Mouse (Mus musculus) layer of hippocampus, adult 2 months (tissue): ENCODE measurements around the gene Foxl1. TPM values are rescaled to one million over a fixed set of nuclear protein-coding genes. Genes with fewer than 3 reads are reported as not detected.
A peak's percentile ranks its signal among the peaks of the same experiment; 100 is the strongest.

Experiments
- DNase-seq, 2 experiments: peaks; one replicate each; pipeline ENCODE4 v3.0.0; 2022; ENCODE audit warnings: low spot score in 2 of 2
- H3K27ac ChIP-seq: fragments of 200-600 bp; 2 replicates; pipeline ENCODE4 v1.8.1; 2022
- H3K4me3 ChIP-seq: fragments of 200-600 bp; 2 replicates; pipeline ENCODE4 v1.8.1; 2022; ENCODE audit warnings: mild to moderate bottlenecking
- CTCF ChIP-seq: fragments of 200-600 bp; conservative IDR thresholded peaks from 2 replicates; pipeline ENCODE4 v1.8.1; 2022; ENCODE audit warnings: antibody characterized with exemption, mild to moderate bottlenecking, moderate library complexity
- total RNA-seq, 2 experiments: library from RNA; stranded (reverse); gene quantifications; 2 replicates each; pipeline ENCODE4 v1.2.3; 2021

The Foxl1 gene
- total RNA-seq, 2 experiments from 2014 or later = 0.13 TPM; not detected in 1

GRCm38 (mm10) chr8:121121704-121122103 is 6.0 kb upstream of the Foxl1 start:
- Histone ChIP-seq H3K4me3 (no peak overlapping the region), H3K27ac (no peak overlapping the region)
- no peak for TF ChIP-seq CTCF
- DNase-seq = no peak

DNA sequence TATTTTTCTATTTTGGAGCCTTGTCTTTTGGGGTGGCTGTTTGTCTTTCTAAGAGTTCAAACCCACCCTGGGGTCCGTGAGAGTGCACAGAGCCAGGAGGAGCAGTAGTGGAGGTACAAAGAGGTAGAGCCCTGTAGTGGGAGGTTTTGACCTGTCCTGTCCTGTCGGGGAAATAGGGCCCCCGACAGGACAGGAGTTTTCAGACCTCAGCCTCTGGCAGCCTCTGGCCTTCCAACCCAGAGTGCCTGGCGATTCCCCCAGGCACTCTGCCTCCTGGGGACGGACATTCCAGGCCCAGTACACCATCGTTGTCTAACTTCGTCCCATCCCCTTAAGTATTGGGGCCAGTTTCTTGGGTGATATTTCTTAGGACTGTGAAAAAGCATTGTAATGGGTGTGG is 5.4 kb upstream of the Foxl1 start:
- Histone ChIP-seq H3K4me3 (no peak overlapping the region), H3K27ac (no peak overlapping the region)
- no peak for DNase-seq
- TF ChIP-seq CTCF = no peak

DNA sequence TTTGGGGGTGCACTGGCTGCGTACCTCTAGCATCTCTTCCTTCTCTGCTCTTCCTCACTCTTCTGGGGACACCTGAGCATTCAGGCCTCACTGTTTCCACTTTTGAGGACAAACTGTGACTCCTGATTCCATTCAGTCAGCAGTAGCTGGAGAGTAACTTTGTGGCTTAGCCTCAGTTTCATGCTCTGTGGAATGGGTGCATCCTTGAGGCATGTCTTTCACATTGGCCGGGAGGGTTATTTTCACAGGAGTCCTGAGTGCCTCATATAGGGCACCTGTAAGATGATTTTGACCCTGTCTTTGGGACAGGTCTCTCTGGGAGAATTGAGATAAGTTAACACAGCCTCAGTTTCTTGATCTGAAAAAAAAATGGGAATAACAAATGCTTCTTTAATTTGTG is 4.6 kb upstream of the Foxl1 start:
- TF ChIP-seq CTCF = no peak
- H3K27ac ChIP-seq = no peak overlapping the region
- DNase-seq = no peak
- no peak overlapping the region for H3K4me3 ChIP-seq

DNA sequence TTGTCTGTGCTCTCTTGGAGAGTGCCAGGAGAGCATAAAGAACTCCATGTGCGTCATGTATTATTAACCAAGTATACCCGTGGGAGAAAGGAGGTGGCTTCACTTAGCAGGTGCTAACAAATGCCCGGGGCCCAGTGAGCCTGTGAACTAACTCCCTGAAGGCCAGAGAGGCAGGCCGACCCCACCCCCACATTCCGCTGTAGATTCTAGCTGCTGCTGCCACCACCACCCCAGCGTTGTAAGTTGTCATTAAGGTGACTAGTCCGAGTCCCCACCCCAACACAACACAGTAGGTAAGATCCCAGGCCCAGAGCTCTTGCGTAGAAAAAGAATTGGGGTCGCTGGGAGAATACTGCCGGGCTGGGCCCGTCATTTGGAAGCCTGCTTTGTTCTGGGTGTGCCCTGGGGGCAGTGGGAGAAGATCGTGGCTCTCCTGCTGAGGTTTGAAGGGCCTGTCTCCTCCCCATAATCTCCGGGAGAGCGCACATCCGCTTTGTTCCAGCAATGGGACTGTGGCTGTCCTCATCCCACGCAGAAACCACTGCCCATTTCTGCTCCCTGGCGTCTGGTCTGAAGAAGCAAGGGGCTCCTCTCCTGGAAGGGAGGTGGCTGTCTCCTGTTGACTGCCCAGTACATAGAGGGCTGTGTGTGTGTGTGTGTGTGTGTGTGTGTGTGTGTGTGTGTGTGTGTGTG is 3.0 kb upstream of the Foxl1 start:
- Histone ChIP-seq H3K4me3 (no peak overlapping the region), H3K27ac (no peak overlapping the region)
- no peak for TF ChIP-seq CTCF
- no peak for DNase-seq

- Histone ChIP-seq H3K27ac (no peak overlapping the region), H3K4me3 (peak overlapping the region; percentile 7; the same call in 1 of the 2 replicates)
- peak in 1 of 2 experiments; percentile 33 for DNase-seq
- peak; percentile 69 for TF ChIP-seq CTCF
These were observed 2.3 kb upstream of the Foxl1 start for GRCm38 (mm10) chr8:121125311-121125876.

GRCm38 (mm10) chr8:121126191-121126590 is 1.5 kb upstream of the Foxl1 start:
- Histone ChIP-seq H3K27ac (no peak overlapping the region), H3K4me3 (no peak overlapping the region)
- TF ChIP-seq CTCF = no peak
- no peak for DNase-seq

DNA sequence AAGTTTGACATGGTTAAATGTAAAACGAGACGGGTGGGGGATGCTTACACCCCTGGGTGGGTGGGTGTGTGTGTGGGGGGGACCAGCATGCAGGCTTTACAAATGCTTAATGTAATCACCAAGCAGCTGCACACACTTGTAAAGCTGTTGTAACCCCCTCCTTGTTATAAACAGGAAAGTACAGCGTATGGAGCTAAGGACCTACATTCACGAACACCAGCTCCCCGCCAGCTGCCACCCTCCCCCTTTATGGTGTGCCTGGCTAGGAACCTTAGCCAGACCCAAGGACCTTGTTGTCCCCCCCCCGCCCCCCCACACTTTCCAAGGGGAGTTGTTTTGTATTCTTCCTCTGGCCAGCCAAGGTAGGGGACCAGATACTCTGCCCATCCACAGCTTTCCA is 1.0 kb upstream of the Foxl1 start:
- no peak for TF ChIP-seq CTCF
- Histone ChIP-seq H3K27ac (no peak overlapping the region), H3K4me3 (no peak overlapping the region)
- DNase-seq = no peak

- H3K4me3 ChIP-seq = no peak overlapping the region
- TF ChIP-seq CTCF = no peak
- no peak for DNase-seq
- H3K27ac ChIP-seq = no peak overlapping the region
These were observed 444 bp upstream of the Foxl1 start for GRCm38 (mm10) chr8:121127291-121127701.

DNA sequence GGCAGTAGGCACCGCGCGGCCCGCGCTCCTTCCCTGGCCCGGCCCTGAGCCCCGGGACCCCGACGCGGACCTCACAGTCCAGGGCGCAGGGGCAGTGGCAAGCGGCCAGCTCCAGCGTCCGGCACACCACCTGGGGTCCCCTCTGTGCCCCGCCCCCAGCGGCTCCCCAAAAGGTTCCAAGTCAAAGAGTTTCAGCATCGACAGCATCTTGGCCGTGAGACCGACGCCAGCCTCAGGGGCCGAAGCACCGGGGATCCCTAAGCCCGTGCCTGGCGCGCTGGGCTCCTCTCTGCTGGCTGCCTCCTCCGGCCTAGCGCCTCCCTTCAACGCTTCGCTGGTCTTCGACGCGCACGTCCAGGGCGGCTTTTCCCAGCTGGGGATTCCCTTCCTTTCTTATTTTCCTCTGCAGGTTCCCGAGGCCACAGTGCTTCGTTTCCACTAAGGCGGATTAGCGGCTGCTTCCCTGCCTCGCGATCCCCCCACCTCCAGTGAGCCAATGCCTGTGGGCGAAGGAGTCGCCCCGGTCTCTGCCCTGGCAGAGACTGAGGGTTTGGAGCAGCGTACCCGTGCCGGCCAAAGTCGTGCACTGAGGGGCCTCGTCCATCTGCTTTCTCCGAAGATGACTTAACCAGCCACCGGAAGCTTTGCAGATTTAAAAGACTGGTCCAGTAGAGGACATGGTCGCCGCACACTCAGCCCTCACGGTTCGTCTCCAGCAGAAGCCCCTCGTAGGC is 958 bp downstream of the Foxl1 start:
- Histone ChIP-seq H3K4me3 (no peak overlapping the region), H3K27ac (no peak overlapping the region)
- TF ChIP-seq CTCF = no peak
- DNase-seq = no peak

GRCm38 (mm10) chr8:121129265-121129940 is 1.7 kb downstream of the Foxl1 start:
- TF ChIP-seq CTCF = no peak
- H3K27ac ChIP-seq = no peak overlapping the region
- no peak for DNase-seq
- H3K4me3 ChIP-seq = no peak overlapping the region

- Histone ChIP-seq H3K27ac (no peak overlapping the region), H3K4me3 (no peak overlapping the region)
- DNase-seq = no peak
- TF ChIP-seq CTCF = peak; percentile 74
These were observed 2.8 kb downstream of the Foxl1 start for GRCm38 (mm10) chr8:121130522-121130921.

GRCm38 (mm10) chr8:121132961-121133513 is 5.3 kb downstream of the Foxl1 start:
- TF ChIP-seq CTCF = no peak
- no peak overlapping the region for H3K27ac ChIP-seq
- H3K4me3 ChIP-seq = no peak overlapping the region
- no peak for DNase-seq

- TF ChIP-seq CTCF = no peak
- H3K4me3 ChIP-seq = no peak overlapping the region
These were observed 6.4 kb downstream of the Foxl1 start for GRCm38 (mm10) chr8:121134102-121134501.

More at GRCm38 (mm10) chr8:121134102-121134501, 6.4 kb downstream of the Foxl1 start:
- no peak overlapping the region for H3K27ac ChIP-seq
- DNase-seq = no peak
